Mouse (Mus musculus): ENCODE measurements around the gene Gm527. TPM values are rescaled to one million over a fixed set of nuclear protein-coding genes. Genes with fewer than 3 reads are reported as not detected.

Gm527 gene
- polyA plus RNA-seq (2015; fragmentation: Nextera tagmentation; extraction: Ambion mirVana), result 2.0 and 2.3 TPM in 2 replicates

GRCm38 (mm10) chr12:64917578-64918471 lies at the start of gene Gm527:
Gene Gm527 (plus strand): TSS chr12:64917906.
- Histone ChIP-seq H3K4me1 (ENCODE audit: control insufficient read depth, insufficient read depth, low read length) (peaks cover 2% of the 10 kb centered on the region; the same call in 1 of the 2 replicates), H3K9me3 (replicated peaks; ENCODE audit: control insufficient read depth, low read length) (no peaks in the 10 kb centered on the region), H3K36me3 (ENCODE audit: control insufficient read depth, insufficient read depth) (no peaks in the 10 kb centered on the region), H3K4me3 (ENCODE audit: low read length) (peak within 1 kb of the TSS; percentile 92), H3K4me2 (ENCODE audit: low read depth, low read length) (peak within 1 kb of the TSS; percentile 95), H3K27ac (ENCODE audit: low read length) (peak within 1 kb of the TSS; percentile 62), H3K27me3 (ENCODE audit: control insufficient read depth, insufficient read depth, low read length) (no peaks in the 10 kb centered on the region), H3K9ac (ENCODE audit: low read length) (peak within 1 kb of the TSS; percentile 89)
- under 1% methylated on average over 90 of the region's 93 CpGs for WGBS
- ATAC-seq (replicated peaks; ENCODE audit: extremely low read depth, insufficient read depth, low FRiP score), result peak; percentile 100

- Histone ChIP-seq H3K27me3 (ENCODE audit: control insufficient read depth, insufficient read depth, low read length) (no peaks in the 10 kb centered on the region), H3K4me1 (ENCODE audit: control insufficient read depth, insufficient read depth, low read length) (no peaks in the 10 kb centered on the region)
- WGBS, result 46% methylated on average over 4 of the region's 4 CpGs
These were observed 46.6 kb upstream of the Gm527 start for GRCm38 (mm10) chr12:64871103-64871502.

GRCm38 (mm10) chr12:64897060-64897730 lies 20.5 kb upstream of the Gm527 start:
- Histone ChIP-seq H3K36me3 (ENCODE audit: control insufficient read depth, insufficient read depth) (no peaks in the 10 kb centered on the region), H3K4me1 (ENCODE audit: control insufficient read depth, insufficient read depth, low read length) (no peaks in the 10 kb centered on the region; the same call in 1 of the 2 replicates), H3K4me2 (ENCODE audit: low read depth, low read length) (no peak overlapping the region), H3K9ac (ENCODE audit: low read length) (no peak overlapping the region), H3K9me3 (replicated peaks; ENCODE audit: control insufficient read depth, low read length) (no peaks in the 10 kb centered on the region), H3K27me3 (ENCODE audit: control insufficient read depth, insufficient read depth, low read length) (no peaks in the 10 kb centered on the region), H3K27ac (ENCODE audit: low read length) (no peak overlapping the region), H3K4me3 (ENCODE audit: low read length) (no peak overlapping the region)
- WGBS, result 34% methylated on average over 4 of the region's 4 CpGs
- no peak; the same call in 1 of the 2 replicates for ATAC-seq (replicated peaks; ENCODE audit: extremely low read depth, insufficient read depth, low FRiP score)

More at GRCm38 (mm10) chr12:64871103-64871502, 46.6 kb upstream of the Gm527 start:
- H3K27ac ChIP-seq (ENCODE audit: low read length), result no peak overlapping the region
- no peak overlapping the region for H3K9ac ChIP-seq (ENCODE audit: low read length)
- no peak for ATAC-seq (replicated peaks; ENCODE audit: extremely low read depth, insufficient read depth, low FRiP score)
- no peak overlapping the region for H3K4me3 ChIP-seq (ENCODE audit: low read length)
- no peaks in the 10 kb centered on the region for H3K36me3 ChIP-seq (ENCODE audit: control insufficient read depth, insufficient read depth)
- no peaks in the 10 kb centered on the region for H3K9me3 ChIP-seq (replicated peaks; ENCODE audit: control insufficient read depth, low read length)
- H3K4me2 ChIP-seq (ENCODE audit: low read depth, low read length), result no peak overlapping the region

GRCm38 (mm10) chr12:64902506-64902905 lies 15.2 kb upstream of the Gm527 start:
- H3K4me2 ChIP-seq (ENCODE audit: low read depth, low read length), result no peak overlapping the region; the same call in 1 of the 2 replicates
- H3K9me3 ChIP-seq (replicated peaks; ENCODE audit: control insufficient read depth, low read length), result no peaks in the 10 kb centered on the region
- no peak overlapping the region for H3K9ac ChIP-seq (ENCODE audit: low read length)
- peaks cover 2% of the 10 kb centered on the region; the same call in 1 of the 2 replicates for H3K4me1 ChIP-seq (ENCODE audit: control insufficient read depth, insufficient read depth, low read length)
- H3K27me3 ChIP-seq (ENCODE audit: control insufficient read depth, insufficient read depth, low read length), result no peaks in the 10 kb centered on the region
- H3K36me3 ChIP-seq (ENCODE audit: control insufficient read depth, insufficient read depth), result no peaks in the 10 kb centered on the region
- peak overlapping the region; percentile 31; the same call in 1 of the 2 replicates for H3K27ac ChIP-seq (ENCODE audit: low read length)
- H3K4me3 ChIP-seq (ENCODE audit: low read length), result no peak overlapping the region
- peak; percentile 67 for ATAC-seq (replicated peaks; ENCODE audit: extremely low read depth, insufficient read depth, low FRiP score)
- 32% methylated on average over 8 of the region's 8 CpGs for WGBS

GRCm38 (mm10) chr12:64903186-64903585 lies 14.5 kb upstream of the Gm527 start:
- no peak overlapping the region for H3K4me2 ChIP-seq (ENCODE audit: low read depth, low read length)
- no peaks in the 10 kb centered on the region for H3K27me3 ChIP-seq (ENCODE audit: control insufficient read depth, insufficient read depth, low read length)
- H3K4me1 ChIP-seq (ENCODE audit: control insufficient read depth, insufficient read depth, low read length), result peaks cover 2% of the 10 kb centered on the region; the same call in 1 of the 2 replicates
- no peaks in the 10 kb centered on the region for H3K36me3 ChIP-seq (ENCODE audit: control insufficient read depth, insufficient read depth)
- H3K4me3 ChIP-seq (ENCODE audit: low read length), result no peak overlapping the region
- WGBS, result 59% methylated on average over 8 of the region's 8 CpGs
- H3K9ac ChIP-seq (ENCODE audit: low read length), result no peak overlapping the region
- no peaks in the 10 kb centered on the region for H3K9me3 ChIP-seq (replicated peaks; ENCODE audit: control insufficient read depth, low read length)
- no peak for ATAC-seq (replicated peaks; ENCODE audit: extremely low read depth, insufficient read depth, low FRiP score)
- H3K27ac ChIP-seq (ENCODE audit: low read length), result no peak overlapping the region

GRCm38 (mm10) chr12:64912996-64913395 lies 4.7 kb upstream of the Gm527 start:
- no peaks in the 10 kb centered on the region for H3K27me3 ChIP-seq (ENCODE audit: control insufficient read depth, insufficient read depth, low read length)
- H3K4me3 ChIP-seq (ENCODE audit: low read length), result no peak overlapping the region
- no peak overlapping the region for H3K27ac ChIP-seq (ENCODE audit: low read length)
- H3K9ac ChIP-seq (ENCODE audit: low read length), result no peak overlapping the region
- no peaks in the 10 kb centered on the region for H3K4me1 ChIP-seq (ENCODE audit: control insufficient read depth, insufficient read depth, low read length)
- H3K4me2 ChIP-seq (ENCODE audit: low read depth, low read length), result no peak overlapping the region
- 51% methylated on average over 6 of the region's 6 CpGs for WGBS
- no peaks in the 10 kb centered on the region for H3K36me3 ChIP-seq (ENCODE audit: control insufficient read depth, insufficient read depth)
- no peak for ATAC-seq (replicated peaks; ENCODE audit: extremely low read depth, insufficient read depth, low FRiP score)
- H3K9me3 ChIP-seq (replicated peaks; ENCODE audit: control insufficient read depth, low read length), result no peaks in the 10 kb centered on the region

- H3K4me2 ChIP-seq (ENCODE audit: low read depth, low read length), result no peak overlapping the region
- no peaks in the 10 kb centered on the region for H3K9me3 ChIP-seq (replicated peaks; ENCODE audit: control insufficient read depth, low read length)
- ATAC-seq (replicated peaks; ENCODE audit: extremely low read depth, insufficient read depth, low FRiP score), result no peak
- H3K9ac ChIP-seq (ENCODE audit: low read length), result no peak overlapping the region
- no peaks in the 10 kb centered on the region for H3K27me3 ChIP-seq (ENCODE audit: control insufficient read depth, insufficient read depth, low read length)
- peaks cover 2% of the 10 kb centered on the region; the same call in 1 of the 2 replicates for H3K4me1 ChIP-seq (ENCODE audit: control insufficient read depth, insufficient read depth, low read length)
- no peak overlapping the region for H3K27ac ChIP-seq (ENCODE audit: low read length)
- H3K36me3 ChIP-seq (ENCODE audit: control insufficient read depth, insufficient read depth), result no peaks in the 10 kb centered on the region
- H3K4me3 ChIP-seq (ENCODE audit: low read length), result no peak overlapping the region
These were observed 971 bp upstream of the Gm527 start for GRCm38 (mm10) chr12:64916735-64917134.

GRCm38 (mm10) chr12:64937493-64937892 lies 19.8 kb downstream of the Gm527 start:
- Histone ChIP-seq H3K27me3 (ENCODE audit: control insufficient read depth, insufficient read depth, low read length) (no peaks in the 10 kb centered on the region), H3K36me3 (ENCODE audit: control insufficient read depth, insufficient read depth) (no peaks in the 10 kb centered on the region), H3K9me3 (replicated peaks; ENCODE audit: control insufficient read depth, low read length) (no peaks in the 10 kb centered on the region), H3K9ac (ENCODE audit: low read length) (no peak overlapping the region), H3K27ac (ENCODE audit: low read length) (no peak overlapping the region), H3K4me3 (ENCODE audit: low read length) (no peak overlapping the region), H3K4me1 (ENCODE audit: control insufficient read depth, insufficient read depth, low read length) (no peaks in the 10 kb centered on the region), H3K4me2 (ENCODE audit: low read depth, low read length) (no peak overlapping the region)
- ATAC-seq (replicated peaks; ENCODE audit: extremely low read depth, insufficient read depth, low FRiP score), result no peak
- 78% methylated on average over 2 of the region's 2 CpGs for WGBS

GRCm38 (mm10) chr12:64964560-64964959 lies 46.9 kb downstream of the Gm527 start:
- no peak for ATAC-seq (replicated peaks; ENCODE audit: extremely low read depth, insufficient read depth, low FRiP score)
- H3K27me3 ChIP-seq (ENCODE audit: control insufficient read depth, insufficient read depth, low read length), result no peaks in the 10 kb centered on the region
- peaks cover 20% of the 10 kb centered on the region for H3K4me1 ChIP-seq (ENCODE audit: control insufficient read depth, insufficient read depth, low read length)
- peak overlapping the region; percentile 97 for H3K4me3 ChIP-seq (ENCODE audit: low read length)
- H3K9ac ChIP-seq (ENCODE audit: low read length), result peak overlapping the region; percentile 84
- H3K36me3 ChIP-seq (ENCODE audit: control insufficient read depth, insufficient read depth), result no peaks in the 10 kb centered on the region
- peak overlapping the region; percentile 83 for H3K27ac ChIP-seq (ENCODE audit: low read length)
- 11% methylated on average over 4 of the region's 4 CpGs for WGBS
- no peaks in the 10 kb centered on the region for H3K9me3 ChIP-seq (replicated peaks; ENCODE audit: control insufficient read depth, low read length)
- peak overlapping the region; percentile 94 for H3K4me2 ChIP-seq (ENCODE audit: low read depth, low read length)
